Mouse (Mus musculus) neural tube, embryonic 12.5 days (tissue): ENCODE data around the gene Rhou. TPM values are rescaled to one million over a fixed set of nuclear protein-coding genes. Genes with fewer than 3 reads are reported as not detected.
A peak's percentile ranks its signal among the peaks of the same experiment; 100 is the strongest.
"Not testable (repeated sequence)": the region's sequence is repeated elsewhere in the genome, so short reads cannot be mapped to it uniquely, and the experiment has no call there.

Experiments used
- ATAC-seq: fragments of 200-750 bp; cut with Nextera tagmentation; 2 replicates; pipeline ENCODE4 v1.8.0; 2017; ENCODE audit warnings: low read depth, mild to moderate bottlenecking, moderate TSS enrichment, moderate library complexity; ENCODE audit not compliant: low FRiP score
- H3K27ac ChIP-seq: fragments of 300-500 bp; sonication (generic); 2 replicates; pipeline ENCODE4 v1.5.1; 2016
- H3K27me3 ChIP-seq: fragments of 300-500 bp; sonication (generic); replicated peaks from 2 replicates; pipeline ENCODE4 v1.6.1; 2016; ENCODE audit warnings: mild to moderate bottlenecking
- H3K36me3 ChIP-seq: fragments of 300-500 bp; sonication (generic); 2 replicates; pipeline ENCODE4 v1.6.1; 2016; ENCODE audit warnings: mild to moderate bottlenecking
- H3K4me1 ChIP-seq: fragments of 300-500 bp; sonication (generic); 2 replicates; pipeline ENCODE4 v1.6.1; 2016
- H3K4me2 ChIP-seq: fragments of 300-500 bp; sonication (generic); replicated peaks from 2 replicates; pipeline ENCODE4 v1.6.1; 2016; ENCODE audit warnings: mild to moderate bottlenecking
- H3K4me3 ChIP-seq: fragments of 300-500 bp; sonication (generic); 2 replicates; pipeline ENCODE4 v1.5.1; 2016
- H3K9ac ChIP-seq: fragments of 300-500 bp; sonication (generic); 2 replicates; pipeline ENCODE4 v1.6.1; 2016; ENCODE audit warnings: mild to moderate bottlenecking
- H3K9me3 ChIP-seq: fragments of 300-500 bp; sonication (generic); 2 replicates; pipeline ENCODE4 v1.6.1; 2016; ENCODE audit warnings: mild to moderate bottlenecking
- WGBS: fragments of 180-500 bp; shearing (Covaris S2); methylation state at CpG from one replicate; pipeline ENCODE4 v1.1.7; 2016; 5-methylcytosine and 5-hydroxymethylcytosine counted together
- polyA plus RNA-seq: library from polyadenylated mRNA; unstranded; fragments of >200 nt; fragmentation: Nextera tagmentation; extraction: Ambion mirVana; gene quantifications from 2 replicates; pipeline ENCODE4 v1.2.1, GENCODE M21; 2016

Rhou gene
- polyA plus RNA-seq, 1 experiment from 2014 or later: 14.2 TPM

GRCm38 (mm10) chr8:123631746-123632145 is 22.0 kb upstream of the Rhou start:
- not testable (repeated sequence) for H3K27ac ChIP-seq, H3K36me3 ChIP-seq, ATAC-seq, H3K27me3 ChIP-seq, H3K9me3 ChIP-seq, H3K9ac ChIP-seq, H3K4me2 ChIP-seq, H3K4me3 ChIP-seq
- WGBS: 68% methylated on average over 3 of the region's 3 CpGs
- H3K4me1 ChIP-seq: peaks cover 19% of the 10 kb centered on the region

- no peaks in the 10 kb centered on the region for H3K36me3 ChIP-seq
- H3K9me3 ChIP-seq: no peaks in the 10 kb centered on the region
- no peak for ATAC-seq
- H3K27ac ChIP-seq: no peak overlapping the region
- no peak overlapping the region for H3K9ac ChIP-seq
- H3K4me1 ChIP-seq: peaks cover 19% of the 10 kb centered on the region
- H3K27me3 ChIP-seq: peaks cover 8% of the 10 kb centered on the region; the same call in 1 of the 2 replicates
- no peak overlapping the region for H3K4me2 ChIP-seq
- WGBS: 86% methylated on average over 4 of the region's 4 CpGs
- H3K4me3 ChIP-seq: no peak overlapping the region
Observed at GRCm38 (mm10) chr8:123632257-123632656, 21.5 kb upstream of the Rhou start.

DNA sequence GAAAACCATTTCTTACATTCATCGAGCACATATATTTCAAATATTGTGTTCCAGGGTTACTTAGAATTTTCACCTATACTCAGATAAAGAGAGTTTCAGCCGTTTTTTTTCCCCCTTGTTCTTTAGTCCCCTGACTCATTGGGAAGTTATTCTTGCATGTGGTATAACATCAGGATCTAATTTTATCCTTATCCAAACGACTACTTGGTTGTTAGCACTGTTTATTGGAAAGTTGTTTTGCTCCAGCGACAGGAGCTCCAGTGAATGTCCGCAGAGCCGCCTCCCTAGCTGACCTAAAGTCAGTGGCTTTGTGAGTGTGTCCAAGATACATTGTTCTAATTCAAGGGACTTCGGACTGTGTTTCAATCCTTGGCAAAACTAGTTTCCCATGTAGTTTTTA is 19.9 kb upstream of the Rhou start:
- Histone ChIP-seq H3K4me3 (no peak overlapping the region), H3K4me1 (peaks cover 14% of the 10 kb centered on the region), H3K4me2 (no peak overlapping the region), H3K9me3 (no peaks in the 10 kb centered on the region), H3K36me3 (no peaks in the 10 kb centered on the region), H3K27me3 (peaks cover 5% of the 10 kb centered on the region; the same call in 1 of the 2 replicates), H3K27ac (no peak overlapping the region), H3K9ac (no peak overlapping the region)
- WGBS: 79% methylated on average over 7 of the region's 7 CpGs
- no peak for ATAC-seq

DNA sequence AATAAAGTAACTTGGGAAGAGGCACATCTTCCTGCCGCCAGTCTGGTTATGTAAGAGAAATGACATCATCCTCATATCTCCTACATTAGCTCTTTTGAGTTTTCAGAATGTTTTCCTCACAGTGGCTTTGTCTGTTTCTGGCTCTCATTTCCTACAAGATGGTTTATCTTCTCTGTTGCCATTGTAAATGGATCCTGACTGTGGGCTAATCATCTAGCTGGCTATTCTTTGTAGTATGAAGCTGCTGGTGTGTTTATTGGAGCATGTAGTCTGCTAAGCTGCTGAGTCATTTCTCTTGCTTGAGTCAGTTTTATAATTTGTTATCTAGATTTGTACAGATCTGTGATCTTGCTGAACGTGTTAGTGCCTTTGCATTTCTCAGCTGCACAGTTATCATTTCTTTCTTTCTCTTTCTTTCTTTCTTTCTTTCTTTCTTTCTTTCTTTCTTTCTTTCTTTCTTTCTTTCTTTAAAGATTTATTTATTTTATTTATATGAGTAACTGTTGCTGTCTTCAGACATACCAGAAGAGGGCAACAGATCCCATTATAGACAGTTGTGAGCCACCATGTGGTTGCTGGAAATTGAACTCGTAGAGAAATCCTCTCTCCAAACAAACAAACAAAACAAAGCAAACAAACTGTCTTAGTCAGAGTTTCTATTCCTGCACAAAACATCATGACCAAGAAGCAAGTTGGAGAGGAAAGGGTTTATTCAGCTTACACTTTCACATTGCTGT is 19.2 kb upstream of the Rhou start:
- Histone ChIP-seq H3K36me3 (no peaks in the 10 kb centered on the region), H3K27ac (no peak overlapping the region), H3K9ac (no peak overlapping the region), H3K9me3 (no peaks in the 10 kb centered on the region), H3K4me3 (no peak overlapping the region), H3K4me2 (no peak overlapping the region), H3K4me1 (peaks cover 9% of the 10 kb centered on the region; the same call in 1 of the 2 replicates), H3K27me3 (peaks cover under 1% of the 10 kb centered on the region; the same call in 1 of the 2 replicates)
- WGBS: 62% methylated on average over 3 of the region's 3 CpGs
- no peak for ATAC-seq

GRCm38 (mm10) chr8:123635671-123636070 is 18.1 kb upstream of the Rhou start:
- Histone ChIP-seq H3K9ac (no peak overlapping the region), H3K36me3 (no peaks in the 10 kb centered on the region), H3K4me3 (no peak overlapping the region), H3K4me1 (peaks cover under 1% of the 10 kb centered on the region; the same call in 1 of the 2 replicates), H3K9me3 (no peaks in the 10 kb centered on the region), H3K4me2 (no peak overlapping the region), H3K27me3 (no peaks in the 10 kb centered on the region), H3K27ac (no peak overlapping the region)
- no peak for ATAC-seq
- 81% methylated on average over 11 of the region's 11 CpGs for WGBS

DNA sequence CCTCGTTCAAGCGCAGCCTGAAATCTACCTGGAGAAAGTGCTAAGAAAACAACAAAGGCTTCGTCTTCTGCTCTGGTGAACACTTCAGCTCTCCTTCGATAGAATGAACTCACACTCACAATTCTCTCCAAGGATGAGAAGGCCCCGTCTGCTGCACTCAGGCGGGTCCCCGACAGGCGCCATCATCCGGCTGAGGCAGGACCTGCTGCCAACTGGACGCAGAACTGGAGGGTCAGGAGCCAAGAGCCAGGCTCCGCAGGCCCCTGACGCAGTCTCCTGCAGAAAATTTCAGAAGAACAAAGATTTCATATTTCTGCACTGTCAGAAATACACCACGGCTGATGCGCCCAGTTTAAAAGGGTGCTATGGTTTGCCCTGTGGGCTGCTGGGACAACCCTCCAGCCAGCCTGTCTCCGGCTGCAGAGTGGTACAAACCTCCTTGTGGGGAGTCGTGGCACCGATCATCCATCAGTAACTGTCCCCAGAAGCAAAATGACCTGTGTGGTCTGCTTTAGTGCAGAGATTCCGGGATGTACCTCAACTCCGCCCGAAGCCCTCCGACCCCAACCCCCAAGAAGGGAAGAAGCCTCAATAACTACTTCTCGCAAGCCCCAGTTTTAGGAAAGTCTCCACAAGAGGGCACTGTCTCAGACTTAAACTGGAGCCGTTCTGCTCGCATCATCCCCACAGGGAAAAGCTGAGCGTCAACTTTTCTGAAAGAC is 10.2 kb upstream of the Rhou start:
- Histone ChIP-seq H3K27ac (no peak overlapping the region), H3K36me3 (no peaks in the 10 kb centered on the region), H3K4me1 (no peaks in the 10 kb centered on the region), H3K4me2 (peak overlapping the region; percentile 55), H3K9ac (peak overlapping the region; percentile 29; the same call in 1 of the 2 replicates), H3K27me3 (0 out of 2 replicates have a peak, but pooled peaks cover 3% of the 10 kb centered on the region), H3K9me3 (no peaks in the 10 kb centered on the region), H3K4me3 (peak overlapping the region; percentile 20)
- no peak for ATAC-seq
- 14% methylated on average over 25 of the region's 25 CpGs for WGBS

DNA sequence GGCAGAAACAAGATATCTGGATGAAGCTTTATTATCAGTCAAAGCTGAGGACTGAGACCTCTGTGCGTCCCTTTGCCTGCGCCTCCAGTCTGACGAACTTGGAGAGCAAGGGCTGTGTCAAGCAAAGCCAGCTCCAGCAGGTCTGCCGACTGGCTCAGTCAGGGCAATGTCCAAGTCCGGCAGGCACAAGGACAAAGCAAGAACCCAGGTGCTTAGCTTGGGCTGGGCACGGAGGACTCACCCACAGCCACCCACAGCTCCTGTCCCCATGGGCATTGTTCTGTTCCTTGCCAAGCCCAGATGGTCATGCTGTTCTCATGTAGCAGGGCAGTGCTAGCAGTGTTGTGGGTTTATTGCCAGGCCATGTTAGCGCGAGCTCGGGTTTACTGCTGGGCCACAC is 8.5 kb upstream of the Rhou start:
- Histone ChIP-seq H3K27ac (no peak overlapping the region), H3K9ac (no peak overlapping the region), H3K9me3 (no peaks in the 10 kb centered on the region), H3K27me3 (0 out of 2 replicates have a peak, but pooled peaks cover 3% of the 10 kb centered on the region), H3K4me3 (no peak overlapping the region), H3K4me2 (no peak overlapping the region), H3K4me1 (no peaks in the 10 kb centered on the region), H3K36me3 (no peaks in the 10 kb centered on the region)
- ATAC-seq: no peak
- 49% methylated on average over 9 of the region's 9 CpGs for WGBS

- Histone ChIP-seq H3K4me1 (peaks cover 5% of the 10 kb centered on the region; the same call in 1 of the 2 replicates), H3K36me3 (no peaks in the 10 kb centered on the region), H3K4me2 (no peak overlapping the region), H3K9ac (no peak overlapping the region), H3K27ac (no peak overlapping the region), H3K4me3 (no peak overlapping the region), H3K27me3 (0 out of 2 replicates have a peak, but pooled peaks cover 3% of the 10 kb centered on the region), H3K9me3 (no peaks in the 10 kb centered on the region)
- no peak for ATAC-seq
- 79% methylated on average over 17 of the region's 17 CpGs for WGBS
Observed at GRCm38 (mm10) chr8:123648245-123649170, 5.2 kb upstream of the Rhou start.

GRCm38 (mm10) chr8:123649483-123649882 is 4.2 kb upstream of the Rhou start:
- 90% methylated on average over 12 of the region's 12 CpGs for WGBS
- Histone ChIP-seq H3K9me3 (no peaks in the 10 kb centered on the region), H3K36me3 (no peaks in the 10 kb centered on the region), H3K27ac (no peak overlapping the region), H3K4me2 (no peak overlapping the region), H3K27me3 (no peaks in the 10 kb centered on the region), H3K4me3 (no peak overlapping the region), H3K9ac (no peak overlapping the region), H3K4me1 (peaks cover 5% of the 10 kb centered on the region; the same call in 1 of the 2 replicates)
- no peak for ATAC-seq

GRCm38 (mm10) chr8:123651390-123652098 is 2.2 kb upstream of the Rhou start:
- WGBS: 89% methylated on average over 5 of the region's 5 CpGs
- peaks cover 5% of the 10 kb centered on the region; the same call in 1 of the 2 replicates for H3K36me3 ChIP-seq

GRCm38 (mm10) chr8:123652641-123653040 is 1.1 kb upstream of the Rhou start:
- H3K27ac ChIP-seq: no peak overlapping the region
- WGBS: 67% methylated on average over 4 of the region's 4 CpGs

More at GRCm38 (mm10) chr8:123651390-123652098, 2.2 kb upstream of the Rhou start:
- no peak overlapping the region for H3K9ac ChIP-seq
- no peak overlapping the region for H3K4me2 ChIP-seq
- no peak overlapping the region for H3K27ac ChIP-seq
- no peak overlapping the region for H3K4me3 ChIP-seq
- peaks cover 20% of the 10 kb centered on the region for H3K4me1 ChIP-seq
- ATAC-seq: no peak
- no peaks in the 10 kb centered on the region for H3K27me3 ChIP-seq
- no peaks in the 10 kb centered on the region for H3K9me3 ChIP-seq

More at GRCm38 (mm10) chr8:123652641-123653040, 1.1 kb upstream of the Rhou start:
- no peaks in the 10 kb centered on the region for H3K9me3 ChIP-seq
- H3K27me3 ChIP-seq: no peaks in the 10 kb centered on the region
- H3K4me3 ChIP-seq: no peak overlapping the region
- peaks cover 15% of the 10 kb centered on the region for H3K36me3 ChIP-seq
- no peak overlapping the region for H3K9ac ChIP-seq
- H3K4me2 ChIP-seq: peak overlapping the region; percentile 67; the same call in 1 of the 2 replicates
- no peak for ATAC-seq
- peaks cover 20% of the 10 kb centered on the region for H3K4me1 ChIP-seq
